Mouse (Mus musculus): ENCODE results near the gene Cblc. TPM values are rescaled to one million over a fixed set of nuclear protein-coding genes. Genes with fewer than 3 reads are reported as not detected.

Gene Cblc
- polyA plus RNA-seq, 1 experiment, result not detected

GRCm38 (mm10) chr7:19770375-19770754 is 26.2 kb downstream of the Cblc start:
- Histone ChIP-seq H3K27ac (ENCODE audit: insufficient read depth, low read length) (no peak overlapping the region), H3K4me1 (ENCODE audit: control insufficient read depth, insufficient read depth, low read length) (no peaks in the 10 kb centered on the region), H3K4me3 (ENCODE audit: insufficient read depth, low read length) (peak overlapping the region; percentile 47)
- no peak for TF ChIP-seq CTCF (IDR thresholded peaks at IDR 0.05; ENCODE audit: borderline replicate concordance, insufficient read depth, low read length)
- TF ChIP-seq POLR2A (IDR thresholded peaks at IDR 0.05; ENCODE audit: low read depth, low read length), result peak; percentile 78

DNA sequence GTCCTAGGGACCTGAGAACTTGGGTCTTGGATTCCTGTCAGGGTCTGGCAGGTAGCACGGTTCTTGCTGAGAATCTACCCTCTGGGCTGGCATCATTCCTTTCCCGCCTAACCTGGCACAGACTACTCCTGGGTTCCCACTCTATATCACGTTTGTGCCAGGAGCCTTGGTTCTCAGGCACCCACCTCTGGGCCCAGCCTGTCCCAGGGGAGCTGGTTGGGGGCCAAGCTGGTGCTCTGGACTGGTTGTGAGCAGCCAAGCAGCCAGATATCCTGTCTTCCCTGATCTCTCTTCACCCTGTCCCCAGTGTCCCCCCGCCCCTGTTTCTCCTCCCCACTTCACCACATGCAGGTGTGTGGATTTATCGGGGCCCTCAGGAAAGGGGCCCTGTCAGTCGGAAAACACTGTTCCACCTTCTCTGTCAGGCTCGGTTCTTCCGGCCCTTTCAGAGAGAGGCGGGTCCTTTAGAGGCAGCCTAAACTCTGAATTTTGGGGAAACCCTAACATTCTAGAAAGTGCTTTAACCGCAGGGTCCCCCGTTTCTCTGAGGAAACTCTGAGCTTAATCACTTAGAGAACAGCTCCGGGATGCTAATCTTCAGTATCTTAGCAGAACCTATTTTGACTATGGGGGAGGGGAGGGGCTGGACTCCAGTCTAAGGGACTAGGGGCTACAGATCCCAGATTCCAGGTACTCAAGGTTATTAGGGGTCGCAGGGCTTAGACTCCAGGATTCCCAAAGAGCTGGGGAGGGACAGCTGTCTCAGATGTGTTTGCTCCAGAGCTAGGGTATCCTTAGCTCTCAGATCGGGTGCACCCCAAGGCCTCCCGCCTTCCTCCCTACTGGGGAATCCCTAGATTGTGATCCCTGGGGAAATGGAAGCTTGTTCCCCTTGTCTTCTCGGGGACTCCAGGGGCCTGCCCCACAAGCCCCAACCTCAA is 26.9 kb downstream of the Cblc start:
- Histone ChIP-seq H3K4me1 (ENCODE audit: control insufficient read depth, insufficient read depth, low read length) (no peaks in the 10 kb centered on the region), H3K27ac (ENCODE audit: insufficient read depth, low read length) (no peak overlapping the region), H3K4me3 (ENCODE audit: insufficient read depth, low read length) (peak overlapping the region; percentile 47)
- no peak for TF ChIP-seq POLR2A (IDR thresholded peaks at IDR 0.05; ENCODE audit: low read depth, low read length)
- TF ChIP-seq CTCF (IDR thresholded peaks at IDR 0.05; ENCODE audit: borderline replicate concordance, insufficient read depth, low read length), result no peak

- Histone ChIP-seq H3K4me3 (ENCODE audit: insufficient read depth, low read length) (no peak overlapping the region), H3K27ac (ENCODE audit: insufficient read depth, low read length) (no peak overlapping the region), H3K4me1 (ENCODE audit: control insufficient read depth, insufficient read depth, low read length) (no peaks in the 10 kb centered on the region)
- TF ChIP-seq POLR2A (IDR thresholded peaks at IDR 0.05; ENCODE audit: low read depth, low read length) (no peak), CTCF (IDR thresholded peaks at IDR 0.05; ENCODE audit: borderline replicate concordance, insufficient read depth, low read length) (no peak)
Measured at GRCm38 (mm10) chr7:19769001-19769400, 27.6 kb downstream of the Cblc start.

DNA sequence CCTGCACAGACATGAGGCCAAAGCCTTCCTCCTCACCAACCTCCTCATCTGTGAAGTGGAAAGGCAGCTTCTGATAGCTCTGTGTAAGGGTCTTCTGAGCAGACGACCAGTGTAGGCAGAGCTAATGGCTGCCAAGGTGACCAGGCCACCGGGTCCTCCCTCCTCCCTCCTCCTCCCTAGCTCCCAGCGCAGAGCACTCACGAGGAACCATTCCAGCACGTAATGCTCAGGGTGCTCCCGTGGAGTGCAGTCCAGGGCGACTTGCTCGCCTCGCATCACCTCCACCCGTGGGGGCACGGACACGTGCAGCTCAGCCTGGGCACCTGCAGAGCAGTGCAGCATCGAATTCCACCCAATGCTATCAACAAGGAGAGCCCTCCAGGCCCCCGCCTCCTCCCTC is 28.4 kb downstream of the Cblc start:
- TF ChIP-seq POLR2A (IDR thresholded peaks at IDR 0.05; ENCODE audit: low read depth, low read length), result no peak
- no peak for TF ChIP-seq CTCF (IDR thresholded peaks at IDR 0.05; ENCODE audit: borderline replicate concordance, insufficient read depth, low read length)
- no peak overlapping the region for H3K4me3 ChIP-seq (ENCODE audit: insufficient read depth, low read length)
- no peaks in the 10 kb centered on the region for H3K4me1 ChIP-seq (ENCODE audit: control insufficient read depth, insufficient read depth, low read length)
- H3K27ac ChIP-seq (ENCODE audit: insufficient read depth, low read length), result no peak overlapping the region

- Histone ChIP-seq H3K27ac (ENCODE audit: insufficient read depth, low read length) (no peak overlapping the region), H3K4me3 (ENCODE audit: insufficient read depth, low read length) (no peak overlapping the region), H3K4me1 (ENCODE audit: control insufficient read depth, insufficient read depth, low read length) (no peaks in the 10 kb centered on the region)
- TF ChIP-seq CTCF (IDR thresholded peaks at IDR 0.05; ENCODE audit: borderline replicate concordance, insufficient read depth, low read length), result no peak
- TF ChIP-seq POLR2A (IDR thresholded peaks at IDR 0.05; ENCODE audit: low read depth, low read length), result no peak
Measured at GRCm38 (mm10) chr7:19764581-19764980, 32.0 kb downstream of the Cblc start.

DNA sequence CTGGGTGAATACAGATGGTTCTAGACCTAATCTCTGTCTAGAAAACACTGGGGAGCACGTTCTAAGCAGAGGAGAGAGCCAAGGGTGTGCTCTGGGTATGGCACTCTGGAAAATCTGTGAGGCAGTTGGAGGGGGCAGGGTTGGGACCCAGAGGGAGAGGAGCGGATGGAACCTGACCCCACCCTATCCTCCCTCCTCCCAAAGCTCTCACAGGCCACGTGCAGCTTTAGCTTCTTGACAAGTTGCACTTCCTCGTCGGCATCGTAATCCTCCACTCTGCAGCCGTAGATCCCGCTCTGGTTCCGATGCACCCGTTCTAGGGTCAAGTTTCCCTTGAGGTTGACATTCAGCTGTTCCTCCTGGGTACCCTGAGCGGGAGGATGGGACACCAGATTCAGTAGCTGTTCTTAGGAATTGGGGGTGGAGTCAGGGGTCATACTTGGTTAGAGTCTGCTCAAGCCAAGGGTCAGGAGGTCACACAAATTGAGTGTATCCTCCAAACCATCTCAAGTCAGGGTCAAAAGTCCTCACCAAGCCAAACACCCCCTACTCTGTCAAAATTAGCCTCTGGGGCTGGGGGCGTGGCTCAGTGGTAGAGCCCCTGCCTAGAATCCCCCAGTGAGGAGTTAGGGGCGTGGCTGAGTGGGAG is 32.7 kb downstream of the Cblc start:
- TF ChIP-seq POLR2A (IDR thresholded peaks at IDR 0.05; ENCODE audit: low read depth, low read length), result no peak
- TF ChIP-seq CTCF (IDR thresholded peaks at IDR 0.05; ENCODE audit: borderline replicate concordance, insufficient read depth, low read length), result no peak

GRCm38 (mm10) chr7:19762283-19762682 is 34.3 kb downstream of the Cblc start:
- no peak for TF ChIP-seq POLR2A (IDR thresholded peaks at IDR 0.05; ENCODE audit: low read depth, low read length)
- no peak for TF ChIP-seq CTCF (IDR thresholded peaks at IDR 0.05; ENCODE audit: borderline replicate concordance, insufficient read depth, low read length)

More for the DNA sequence above, 32.7 kb downstream of the Cblc start:
- H3K4me3 ChIP-seq (ENCODE audit: insufficient read depth, low read length), result no peak overlapping the region
- no peak overlapping the region for H3K27ac ChIP-seq (ENCODE audit: insufficient read depth, low read length)
- no peaks in the 10 kb centered on the region for H3K4me1 ChIP-seq (ENCODE audit: control insufficient read depth, insufficient read depth, low read length)

GRCm38 (mm10) chr7:19760021-19760420 is 36.6 kb downstream of the Cblc start:
- H3K4me3 ChIP-seq (ENCODE audit: insufficient read depth, low read length), result no peak overlapping the region
- H3K27ac ChIP-seq (ENCODE audit: insufficient read depth, low read length), result no peak overlapping the region
- no peak for TF ChIP-seq POLR2A (IDR thresholded peaks at IDR 0.05; ENCODE audit: low read depth, low read length)
- no peak for TF ChIP-seq CTCF (IDR thresholded peaks at IDR 0.05; ENCODE audit: borderline replicate concordance, insufficient read depth, low read length)
- no peaks in the 10 kb centered on the region for H3K4me1 ChIP-seq (ENCODE audit: control insufficient read depth, insufficient read depth, low read length)

More at GRCm38 (mm10) chr7:19762283-19762682, 34.3 kb downstream of the Cblc start:
- no peaks in the 10 kb centered on the region for H3K4me1 ChIP-seq (ENCODE audit: control insufficient read depth, insufficient read depth, low read length)
- H3K27ac ChIP-seq (ENCODE audit: insufficient read depth, low read length), result no peak overlapping the region
- H3K4me3 ChIP-seq (ENCODE audit: insufficient read depth, low read length), result no peak overlapping the region

- no peak for TF ChIP-seq POLR2A (IDR thresholded peaks at IDR 0.05; ENCODE audit: low read depth, low read length)
- Histone ChIP-seq H3K4me3 (ENCODE audit: insufficient read depth, low read length) (no peak overlapping the region), H3K4me1 (ENCODE audit: control insufficient read depth, insufficient read depth, low read length) (no peaks in the 10 kb centered on the region), H3K27ac (ENCODE audit: insufficient read depth, low read length) (no peak overlapping the region)
Measured at GRCm38 (mm10) chr7:19758623-19759022, 38.0 kb downstream of the Cblc start.

Data from embryonic fibroblast, embryonic 13.5 days (primary cell).